Mouse (Mus musculus) neural tube, embryonic 13.5 days (tissue): ENCODE measurements at regions not wholly inside any gene's neighbourhood (a gene's known extent, or its start where the extent isn't known, plus 50 kb on each side); places are given as distances from the start of the nearest gene placed in this dataset.
"Not testable (repeated sequence)": the region's sequence is repeated elsewhere in the genome, so short reads cannot be mapped to it uniquely, and the experiment has no call there.

Source experiments
- ATAC-seq: fragments of 200-750 bp; cut with Nextera tagmentation; 2 replicates; pipeline ENCODE4 v1.8.0; 2017; ENCODE audit warnings: low read depth, mild to moderate bottlenecking, moderate TSS enrichment, moderate library complexity
- H3K27ac ChIP-seq: fragments of 300-500 bp; sonication (generic); replicated peaks from 2 replicates; pipeline ENCODE4 v1.5.1; 2015; ENCODE audit warnings: moderate library complexity, mild to moderate bottlenecking, inconsistent platforms
- H3K27me3 ChIP-seq: fragments of 300-500 bp; sonication (generic); 2 replicates; pipeline ENCODE4 v1.6.1; 2015; ENCODE audit warnings: mild to moderate bottlenecking, inconsistent platforms
- H3K36me3 ChIP-seq: fragments of 300-500 bp; sonication (generic); 2 replicates; pipeline ENCODE4 v1.6.1; 2015; ENCODE audit warnings: mild to moderate bottlenecking, inconsistent platforms
- H3K4me1 ChIP-seq: fragments of 300-500 bp; sonication (generic); replicated peaks from 2 replicates; pipeline ENCODE4 v1.6.1; 2015; ENCODE audit warnings: inconsistent platforms
- H3K4me2 ChIP-seq: fragments of 300-500 bp; sonication (generic); 2 replicates; pipeline ENCODE4 v1.6.1; 2015; ENCODE audit warnings: inconsistent platforms, mild to moderate bottlenecking, moderate library complexity
- H3K4me3 ChIP-seq: fragments of 300-500 bp; sonication (generic); 2 replicates; pipeline ENCODE4 v1.5.1; 2015; ENCODE audit warnings: mild to moderate bottlenecking, inconsistent platforms
- H3K9ac ChIP-seq: fragments of 300-500 bp; sonication (generic); 2 replicates; pipeline ENCODE4 v1.6.1; 2015; ENCODE audit warnings: moderate library complexity, mild to moderate bottlenecking, inconsistent platforms
- H3K9me3 ChIP-seq: fragments of 300-500 bp; sonication (generic); 2 replicates; pipeline ENCODE4 v1.6.1; 2016; ENCODE audit warnings: inconsistent platforms
- WGBS: fragments of 180-500 bp; shearing (Covaris S2); methylation state at CpG from one replicate; pipeline ENCODE4 v1.1.7; 2015; 5-methylcytosine and 5-hydroxymethylcytosine counted together

- no peaks in the 10 kb centered on the region for H3K27me3 ChIP-seq
- H3K4me2 ChIP-seq, result no peak overlapping the region
- H3K9me3 ChIP-seq, result no peaks in the 10 kb centered on the region
- 51% methylated on average over 5 of the region's 5 CpGs for whole genome bisulfite sequencing
- H3K4me1 ChIP-seq, result no peaks in the 10 kb centered on the region
- no peaks in the 10 kb centered on the region for H3K36me3 ChIP-seq
- H3K4me3 ChIP-seq, result no peak overlapping the region
- H3K9ac ChIP-seq, result no peak overlapping the region
- ATAC-seq, result no peak
- no peak overlapping the region for H3K27ac ChIP-seq
These were observed 140.4 kb downstream of the Snx18 start for GRCm38 (mm10) chr13:113477901-113478510.

- Histone ChIP-seq H3K4me3 (no peak overlapping the region), H3K27me3 (no peaks in the 10 kb centered on the region), H3K9ac (no peak overlapping the region), H3K27ac (no peak overlapping the region), H3K4me1 (no peaks in the 10 kb centered on the region), H3K36me3 (no peaks in the 10 kb centered on the region), H3K9me3 (no peaks in the 10 kb centered on the region), H3K4me2 (no peak overlapping the region)
- 79% methylated on average over 7 of the region's 7 CpGs for WGBS
- no peak for ATAC-seq
These were observed 147.4 kb downstream of the Snx18 start for GRCm38 (mm10) chr13:113470822-113471557.

GRCm38 (mm10) chr13:113464190-113465064 lies 153.9 kb downstream of the Snx18 start:
- 33% methylated on average over 10 of the region's 10 CpGs for WGBS
- Histone ChIP-seq H3K4me2 (no peak overlapping the region), H3K36me3 (no peaks in the 10 kb centered on the region), H3K9ac (no peak overlapping the region), H3K9me3 (no peaks in the 10 kb centered on the region), H3K27me3 (no peaks in the 10 kb centered on the region), H3K27ac (peak overlapping the region; percentile 56), H3K4me1 (peaks cover 26% of the 10 kb centered on the region), H3K4me3 (no peak overlapping the region)
- peak; percentile 90 for ATAC-seq

GRCm38 (mm10) chr13:113463420-113463819 lies 154.9 kb downstream of the Snx18 start:
- Histone ChIP-seq H3K27me3 (no peaks in the 10 kb centered on the region), H3K27ac (peak overlapping the region; percentile 56; the same call in 1 of the 2 replicates), H3K9me3 (no peaks in the 10 kb centered on the region), H3K4me1 (peaks cover 26% of the 10 kb centered on the region), H3K4me3 (no peak overlapping the region), H3K4me2 (no peak overlapping the region), H3K9ac (no peak overlapping the region), H3K36me3 (no peaks in the 10 kb centered on the region)
- 35% methylated on average over 4 of the region's 4 CpGs for WGBS
- peak; percentile 46; the same call in 1 of the 2 replicates for ATAC-seq

- Histone ChIP-seq H3K27ac (no peak overlapping the region), H3K4me3 (no peak overlapping the region), H3K4me2 (no peak overlapping the region), H3K4me1 (no peaks in the 10 kb centered on the region; the same call in 1 of the 2 replicates), H3K9me3 (no peaks in the 10 kb centered on the region), H3K9ac (no peak overlapping the region), H3K36me3 (no peaks in the 10 kb centered on the region), H3K27me3 (no peaks in the 10 kb centered on the region; the same call in 1 of the 2 replicates)
- ATAC-seq, result no peak; the same call in 1 of the 2 replicates
- WGBS, result 49% methylated on average over 11 of the region's 11 CpGs
These were observed 161.7 kb downstream of the BC067074 start for GRCm38 (mm10) chr13:113454490-113455295.

GRCm38 (mm10) chr13:113448378-113448777 lies 155.4 kb downstream of the BC067074 start:
- H3K4me2 ChIP-seq, result no peak overlapping the region
- no peak overlapping the region for H3K4me3 ChIP-seq
- H3K36me3 ChIP-seq, result no peaks in the 10 kb centered on the region
- 91% methylated on average over 1 of the region's 1 CpGs for WGBS
- no peak for ATAC-seq
- H3K27me3 ChIP-seq, result no peaks in the 10 kb centered on the region
- no peaks in the 10 kb centered on the region for H3K9me3 ChIP-seq
- H3K27ac ChIP-seq, result no peak overlapping the region
- no peaks in the 10 kb centered on the region for H3K4me1 ChIP-seq
- no peak overlapping the region for H3K9ac ChIP-seq

- Histone ChIP-seq H3K27ac (no peak overlapping the region), H3K4me2 (no peak overlapping the region), H3K9me3 (no peaks in the 10 kb centered on the region), H3K4me1 (no peaks in the 10 kb centered on the region), H3K9ac (no peak overlapping the region), H3K4me3 (no peak overlapping the region), H3K27me3 (no peaks in the 10 kb centered on the region), H3K36me3 (no peaks in the 10 kb centered on the region)
- WGBS, result 73% methylated on average over 5 of the region's 5 CpGs
- ATAC-seq, result no peak
These were observed 153.3 kb downstream of the BC067074 start for GRCm38 (mm10) chr13:113446226-113446625.

- H3K27ac ChIP-seq, H3K4me2 ChIP-seq, H3K4me3 ChIP-seq, H3K9ac ChIP-seq, H3K36me3 ChIP-seq, H3K9me3 ChIP-seq, H3K4me1 ChIP-seq, H3K27me3 ChIP-seq, ATAC-seq: not testable (repeated sequence)
- WGBS, result 90% methylated on average over 2 of the region's 2 CpGs
These were observed 151.5 kb downstream of the BC067074 start for GRCm38 (mm10) chr13:113444481-113444880.

GRCm38 (mm10) chr13:113443078-113443477 lies 150.1 kb downstream of the BC067074 start:
- no peaks in the 10 kb centered on the region for H3K36me3 ChIP-seq
- no peak overlapping the region for H3K4me3 ChIP-seq
- 91% methylated on average over 8 of the region's 8 CpGs for WGBS

GRCm38 (mm10) chr13:113442169-113442568 lies 149.2 kb downstream of the BC067074 start:
- Histone ChIP-seq H3K36me3 (no peaks in the 10 kb centered on the region), H3K4me2 (no peak overlapping the region), H3K27me3 (no peaks in the 10 kb centered on the region), H3K9me3 (no peaks in the 10 kb centered on the region), H3K27ac (no peak overlapping the region), H3K9ac (no peak overlapping the region), H3K4me1 (no peaks in the 10 kb centered on the region), H3K4me3 (no peak overlapping the region)
- ATAC-seq, result no peak
- 70% methylated on average over 9 of the region's 9 CpGs for WGBS

More at GRCm38 (mm10) chr13:113443078-113443477, 150.1 kb downstream of the BC067074 start:
- H3K4me1 ChIP-seq, result no peaks in the 10 kb centered on the region
- H3K9me3 ChIP-seq, result no peaks in the 10 kb centered on the region
- H3K9ac ChIP-seq, result no peak overlapping the region
- no peaks in the 10 kb centered on the region for H3K27me3 ChIP-seq
- no peak for ATAC-seq
- H3K27ac ChIP-seq, result no peak overlapping the region
- H3K4me2 ChIP-seq, result no peak overlapping the region

- no peak for ATAC-seq
- Histone ChIP-seq H3K9me3 (no peaks in the 10 kb centered on the region), H3K27me3 (no peaks in the 10 kb centered on the region), H3K4me1 (no peaks in the 10 kb centered on the region), H3K4me2 (no peak overlapping the region), H3K36me3 (no peaks in the 10 kb centered on the region), H3K27ac (no peak overlapping the region), H3K4me3 (no peak overlapping the region), H3K9ac (no peak overlapping the region)
- WGBS, result 92% methylated on average over 5 of the region's 5 CpGs
These were observed 147.2 kb downstream of the BC067074 start for GRCm38 (mm10) chr13:113440137-113440536.
